Mouse (Mus musculus): ENCODE measurements around the gene Gm20532. TPM values are rescaled to one million over a fixed set of nuclear protein-coding genes. Genes with fewer than 3 reads are reported as not detected.

Gm20532 gene
- polyA plus RNA-seq, 1 experiment from 2014 or later = not detected

- no peak overlapping the region for H3K4me3 ChIP-seq (ENCODE audit: low read depth, low read length)
- H3K4me2 ChIP-seq (ENCODE audit: low read depth) = no peak overlapping the region
- peaks cover 7% of the 10 kb centered on the region; the same call in 1 of the 2 replicates for H3K4me1 ChIP-seq (ENCODE audit: control insufficient read depth, insufficient read depth, low read length)
- DNase-seq (ENCODE audit: low spot score) = no peak
- no peak overlapping the region for H3K27ac ChIP-seq (ENCODE audit: low read depth, low read length)
- H3K36me3 ChIP-seq (ENCODE audit: control insufficient read depth, insufficient read depth, low read length) = no peaks in the 10 kb centered on the region
- H3K9me3 ChIP-seq (ENCODE audit: control insufficient read depth, low read length) = no peaks in the 10 kb centered on the region
- peaks cover 22% of the 10 kb centered on the region for H3K27me3 ChIP-seq (ENCODE audit: control insufficient read depth, insufficient read depth, low read length)
- no peak for ATAC-seq (ENCODE audit: insufficient read depth, low FRiP score, low TSS enrichment)
- 79% methylated on average over 5 of the region's 5 CpGs for WGBS
- no peak overlapping the region for H3K9ac ChIP-seq (ENCODE audit: low read length)
Observed at GRCm38 (mm10) chr2:26602631-26603030, 16.2 kb downstream of the Gm20532 start.

GRCm38 (mm10) chr2:26603159-26603558 lies 16.7 kb downstream of the Gm20532 start:
- Histone ChIP-seq H3K27ac (ENCODE audit: low read depth, low read length) (no peak overlapping the region), H3K4me3 (ENCODE audit: low read depth, low read length) (peak overlapping the region; percentile 53), H3K9me3 (ENCODE audit: control insufficient read depth, low read length) (no peaks in the 10 kb centered on the region), H3K4me1 (ENCODE audit: control insufficient read depth, insufficient read depth, low read length) (peaks cover 7% of the 10 kb centered on the region; the same call in 1 of the 2 replicates), H3K9ac (ENCODE audit: low read length) (peak overlapping the region; percentile 60), H3K36me3 (ENCODE audit: control insufficient read depth, insufficient read depth, low read length) (no peaks in the 10 kb centered on the region), H3K4me2 (ENCODE audit: low read depth) (peak overlapping the region; percentile 81), H3K27me3 (ENCODE audit: control insufficient read depth, insufficient read depth, low read length) (peaks cover 22% of the 10 kb centered on the region)
- 16% methylated on average over 6 of the region's 6 CpGs for WGBS
- ATAC-seq (ENCODE audit: insufficient read depth, low FRiP score, low TSS enrichment) (no peak), DNase-seq (ENCODE audit: low spot score) (no peak)

GRCm38 (mm10) chr2:26603720-26604671 lies 17.6 kb downstream of the Gm20532 start, which contains the start of gene Agpat2:
TSS of gene Agpat2 (minus strand) at chr2:26604417.
- Histone ChIP-seq H3K9ac (ENCODE audit: low read length) (peak within 1 kb of the TSS; percentile 60), H3K36me3 (ENCODE audit: control insufficient read depth, insufficient read depth, low read length) (no peaks in the 10 kb centered on the region), H3K4me2 (ENCODE audit: low read depth) (peak within 1 kb of the TSS; percentile 81), H3K9me3 (ENCODE audit: control insufficient read depth, low read length) (no peaks in the 10 kb centered on the region), H3K4me3 (ENCODE audit: low read depth, low read length) (peak within 1 kb of the TSS; percentile 53), H3K4me1 (ENCODE audit: control insufficient read depth, insufficient read depth, low read length) (peaks cover 7% of the 10 kb centered on the region; the same call in 1 of the 2 replicates), H3K27ac (ENCODE audit: low read depth, low read length) (no peak within 1 kb of the TSS), H3K27me3 (ENCODE audit: control insufficient read depth, insufficient read depth, low read length) (peaks cover 22% of the 10 kb centered on the region)
- under 1% methylated on average over 91 of the region's 103 CpGs for WGBS
- ATAC-seq (ENCODE audit: insufficient read depth, low FRiP score, low TSS enrichment) (peak; percentile 31; the same call in 1 of the 2 replicates), DNase-seq (ENCODE audit: low spot score) (peak; percentile 69)

- H3K4me2 ChIP-seq (ENCODE audit: low read depth) = no peak overlapping the region
- H3K4me3 ChIP-seq (ENCODE audit: low read depth, low read length) = no peak overlapping the region
- no peak overlapping the region for H3K9ac ChIP-seq (ENCODE audit: low read length)
- H3K27me3 ChIP-seq (ENCODE audit: control insufficient read depth, insufficient read depth, low read length) = peaks cover 22% of the 10 kb centered on the region
- H3K36me3 ChIP-seq (ENCODE audit: control insufficient read depth, insufficient read depth, low read length) = no peaks in the 10 kb centered on the region
- 78% methylated on average over 8 of the region's 8 CpGs for WGBS
- no peaks in the 10 kb centered on the region for H3K9me3 ChIP-seq (ENCODE audit: control insufficient read depth, low read length)
- DNase-seq (ENCODE audit: low spot score) = no peak
- H3K27ac ChIP-seq (ENCODE audit: low read depth, low read length) = no peak overlapping the region
- no peak for ATAC-seq (ENCODE audit: insufficient read depth, low FRiP score, low TSS enrichment)
- peaks cover 7% of the 10 kb centered on the region; the same call in 1 of the 2 replicates for H3K4me1 ChIP-seq (ENCODE audit: control insufficient read depth, insufficient read depth, low read length)
Observed at GRCm38 (mm10) chr2:26605331-26605730, 18.9 kb downstream of the Gm20532 start.

- Histone ChIP-seq H3K4me2 (ENCODE audit: low read depth) (no peak overlapping the region), H3K27ac (ENCODE audit: low read depth, low read length) (no peak overlapping the region), H3K9ac (ENCODE audit: low read length) (no peak overlapping the region), H3K9me3 (ENCODE audit: control insufficient read depth, low read length) (no peaks in the 10 kb centered on the region), H3K36me3 (ENCODE audit: control insufficient read depth, insufficient read depth, low read length) (no peaks in the 10 kb centered on the region), H3K4me3 (ENCODE audit: low read depth, low read length) (no peak overlapping the region), H3K4me1 (ENCODE audit: control insufficient read depth, insufficient read depth, low read length) (peaks cover 7% of the 10 kb centered on the region; the same call in 1 of the 2 replicates), H3K27me3 (ENCODE audit: control insufficient read depth, insufficient read depth, low read length) (peaks cover 22% of the 10 kb centered on the region)
- no peak for DNase-seq (ENCODE audit: low spot score)
- WGBS = 80% methylated on average over 3 of the region's 3 CpGs
- ATAC-seq (ENCODE audit: insufficient read depth, low FRiP score, low TSS enrichment) = no peak
Observed at GRCm38 (mm10) chr2:26606579-26606978, 20.1 kb downstream of the Gm20532 start.

GRCm38 (mm10) chr2:26607056-26607910 lies 20.8 kb downstream of the Gm20532 start:
- peaks cover 22% of the 10 kb centered on the region for H3K27me3 ChIP-seq (ENCODE audit: control insufficient read depth, insufficient read depth, low read length)
- no peak for ATAC-seq (ENCODE audit: insufficient read depth, low FRiP score, low TSS enrichment)
- DNase-seq (ENCODE audit: low spot score) = no peak
- no peak overlapping the region for H3K4me3 ChIP-seq (ENCODE audit: low read depth, low read length)
- no peaks in the 10 kb centered on the region for H3K9me3 ChIP-seq (ENCODE audit: control insufficient read depth, low read length)
- H3K4me2 ChIP-seq (ENCODE audit: low read depth) = no peak overlapping the region
- H3K36me3 ChIP-seq (ENCODE audit: control insufficient read depth, insufficient read depth, low read length) = no peaks in the 10 kb centered on the region
- WGBS = 57% methylated on average over 6 of the region's 6 CpGs
- no peak overlapping the region for H3K27ac ChIP-seq (ENCODE audit: low read depth, low read length)
- no peak overlapping the region for H3K9ac ChIP-seq (ENCODE audit: low read length)
- peaks cover 7% of the 10 kb centered on the region; the same call in 1 of the 2 replicates for H3K4me1 ChIP-seq (ENCODE audit: control insufficient read depth, insufficient read depth, low read length)

GRCm38 (mm10) chr2:26608781-26609180 lies 22.3 kb downstream of the Gm20532 start:
- Histone ChIP-seq H3K27me3 (ENCODE audit: control insufficient read depth, insufficient read depth, low read length) (peaks cover 9% of the 10 kb centered on the region; the same call in 1 of the 2 replicates), H3K27ac (ENCODE audit: low read depth, low read length) (no peak overlapping the region), H3K9me3 (ENCODE audit: control insufficient read depth, low read length) (no peaks in the 10 kb centered on the region), H3K4me3 (ENCODE audit: low read depth, low read length) (no peak overlapping the region), H3K9ac (ENCODE audit: low read length) (no peak overlapping the region), H3K4me2 (ENCODE audit: low read depth) (no peak overlapping the region), H3K36me3 (ENCODE audit: control insufficient read depth, insufficient read depth, low read length) (no peaks in the 10 kb centered on the region), H3K4me1 (ENCODE audit: control insufficient read depth, insufficient read depth, low read length) (peaks cover 3% of the 10 kb centered on the region; the same call in 1 of the 2 replicates)
- ATAC-seq (ENCODE audit: insufficient read depth, low FRiP score, low TSS enrichment) (no peak), DNase-seq (ENCODE audit: low spot score) (no peak)

- Histone ChIP-seq H3K27me3 (ENCODE audit: control insufficient read depth, insufficient read depth, low read length) (peaks cover 6% of the 10 kb centered on the region; the same call in 1 of the 2 replicates), H3K4me3 (ENCODE audit: low read depth, low read length) (no peak overlapping the region), H3K9me3 (ENCODE audit: control insufficient read depth, low read length) (no peaks in the 10 kb centered on the region), H3K36me3 (ENCODE audit: control insufficient read depth, insufficient read depth, low read length) (no peaks in the 10 kb centered on the region), H3K27ac (ENCODE audit: low read depth, low read length) (no peak overlapping the region), H3K4me1 (ENCODE audit: control insufficient read depth, insufficient read depth, low read length) (peaks cover 3% of the 10 kb centered on the region; the same call in 1 of the 2 replicates), H3K9ac (ENCODE audit: low read length) (no peak overlapping the region), H3K4me2 (ENCODE audit: low read depth) (no peak overlapping the region)
- DNase-seq (ENCODE audit: low spot score) (no peak), ATAC-seq (ENCODE audit: insufficient read depth, low FRiP score, low TSS enrichment) (no peak)
Observed at GRCm38 (mm10) chr2:26609261-26609661, 22.8 kb downstream of the Gm20532 start.

Data from neural tube, embryonic 11.5 days (tissue).